Mouse (Mus musculus): ENCODE data around the gene Gm21915. TPM values are rescaled to one million over a fixed set of nuclear protein-coding genes. Genes with fewer than 3 reads are reported as not detected.

Gene Gm21915
- polyA plus RNA-seq, 1 experiment = not detected

DNA sequence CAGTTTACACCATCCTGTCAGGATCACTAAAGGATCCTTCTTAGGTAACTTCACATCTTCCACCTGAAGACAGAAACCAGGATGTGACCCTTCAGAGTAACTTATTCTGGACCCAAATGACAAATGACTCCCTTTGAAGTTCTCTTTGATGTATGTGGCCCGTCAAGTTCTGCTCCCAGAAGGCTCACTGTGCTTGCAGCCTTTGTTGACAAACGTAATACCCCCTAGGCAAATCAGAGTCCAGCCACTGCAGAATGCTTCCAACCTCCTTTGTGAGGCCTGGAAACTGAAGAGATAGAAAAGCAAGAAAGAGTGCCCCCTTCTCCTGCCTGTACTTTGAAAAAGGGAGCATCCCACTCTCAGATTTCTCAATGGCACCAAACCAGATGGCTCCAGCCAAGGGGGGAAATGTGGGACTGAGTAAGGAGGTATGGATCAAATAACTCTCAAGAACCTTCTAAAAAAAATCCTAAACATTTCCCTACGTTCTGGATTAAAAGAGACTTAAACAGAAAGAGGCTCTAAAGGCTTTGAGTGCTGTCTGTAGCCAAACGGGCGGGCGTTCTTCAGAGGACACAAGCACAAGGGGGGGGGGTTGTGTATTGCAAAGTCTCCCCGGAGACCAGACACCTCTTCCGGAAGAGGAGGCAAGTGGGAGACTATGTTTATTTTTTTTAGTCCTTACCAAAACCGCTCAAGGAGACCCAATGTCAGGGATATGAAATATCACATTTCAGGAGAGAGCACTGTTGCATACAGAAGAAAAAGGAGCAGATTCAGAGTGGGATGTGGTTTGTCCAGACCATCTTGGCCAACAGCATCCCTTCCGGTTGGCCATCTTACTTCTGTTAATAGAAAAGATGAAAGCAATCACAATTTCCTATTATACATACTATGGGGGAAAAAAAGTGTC is 34.2 kb downstream of the Gm21915 start:
- Histone ChIP-seq H3K27ac (ENCODE audit: insufficient read depth, low read depth, low read length) (no peak overlapping the region), H3K4me1 (ENCODE audit: control insufficient read depth, insufficient read depth, low read length) (no peaks in the 10 kb centered on the region), H3K27me3 (replicated peaks; ENCODE audit: control insufficient read depth, insufficient read depth, low read length) (no peaks in the 10 kb centered on the region), H3K4me3 (ENCODE audit: insufficient read depth, low read depth, low read length) (no peak overlapping the region), H3K36me3 (ENCODE audit: control insufficient read depth, insufficient read depth, low read length) (no peaks in the 10 kb centered on the region)
- 32% methylated on average over 10 of the region's 10 CpGs for WGBS
- no peak for DNase-seq
- no peak for TF ChIP-seq POLR2A (IDR thresholded peaks at IDR 0.05; ENCODE audit: low read depth, low read length)

GRCm38 (mm10) chr9:40708448-40709140 is 38.2 kb downstream of the Gm21915 start:
- TF ChIP-seq POLR2A (IDR thresholded peaks at IDR 0.05; ENCODE audit: low read depth, low read length) = no peak
- no peak for TF ChIP-seq CTCF (conservative IDR thresholded peaks at IDR 0.05; ENCODE audit: insufficient read depth, insufficient read length, low read depth, low read length)
- Histone ChIP-seq H3K4me3 (ENCODE audit: insufficient read depth, low read depth, low read length) (no peak overlapping the region), H3K36me3 (ENCODE audit: control insufficient read depth, insufficient read depth, low read length) (no peaks in the 10 kb centered on the region), H3K27me3 (replicated peaks; ENCODE audit: control insufficient read depth, insufficient read depth, low read length) (no peaks in the 10 kb centered on the region), H3K27ac (ENCODE audit: insufficient read depth, low read depth, low read length) (no peak overlapping the region), H3K4me1 (ENCODE audit: control insufficient read depth, insufficient read depth, low read length) (no peaks in the 10 kb centered on the region)
- WGBS = 50% methylated on average over 12 of the region's 12 CpGs
- no peak for DNase-seq

DNA sequence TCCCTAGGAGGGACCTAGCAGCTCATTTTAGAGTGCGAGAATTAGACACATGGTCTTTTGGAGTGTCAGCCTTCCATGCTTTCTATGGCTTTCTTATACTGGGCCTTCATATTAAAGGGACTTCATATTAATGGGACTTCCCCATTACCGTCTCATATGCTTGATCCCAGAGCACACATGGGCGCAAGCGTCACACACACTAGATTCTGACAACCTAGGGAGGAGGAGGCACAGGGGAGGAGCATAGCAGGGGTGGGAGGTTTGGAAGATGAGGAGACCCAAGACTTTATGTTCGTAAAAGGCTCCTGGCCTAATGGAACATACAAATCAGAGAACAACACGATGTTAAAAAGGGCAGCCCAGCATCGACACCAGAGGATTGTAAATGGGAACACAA is 38.7 kb downstream of the Gm21915 start:
- WGBS = 69% methylated on average over 7 of the region's 7 CpGs
- DNase-seq = no peak
- Histone ChIP-seq H3K36me3 (ENCODE audit: control insufficient read depth, insufficient read depth, low read length) (no peaks in the 10 kb centered on the region), H3K27me3 (replicated peaks; ENCODE audit: control insufficient read depth, insufficient read depth, low read length) (no peaks in the 10 kb centered on the region), H3K27ac (ENCODE audit: insufficient read depth, low read depth, low read length) (no peak overlapping the region), H3K4me1 (ENCODE audit: control insufficient read depth, insufficient read depth, low read length) (no peaks in the 10 kb centered on the region), H3K4me3 (ENCODE audit: insufficient read depth, low read depth, low read length) (no peak overlapping the region)
- no peak for TF ChIP-seq POLR2A (IDR thresholded peaks at IDR 0.05; ENCODE audit: low read depth, low read length)
- TF ChIP-seq CTCF (conservative IDR thresholded peaks at IDR 0.05; ENCODE audit: insufficient read depth, insufficient read length, low read depth, low read length) = no peak

DNA sequence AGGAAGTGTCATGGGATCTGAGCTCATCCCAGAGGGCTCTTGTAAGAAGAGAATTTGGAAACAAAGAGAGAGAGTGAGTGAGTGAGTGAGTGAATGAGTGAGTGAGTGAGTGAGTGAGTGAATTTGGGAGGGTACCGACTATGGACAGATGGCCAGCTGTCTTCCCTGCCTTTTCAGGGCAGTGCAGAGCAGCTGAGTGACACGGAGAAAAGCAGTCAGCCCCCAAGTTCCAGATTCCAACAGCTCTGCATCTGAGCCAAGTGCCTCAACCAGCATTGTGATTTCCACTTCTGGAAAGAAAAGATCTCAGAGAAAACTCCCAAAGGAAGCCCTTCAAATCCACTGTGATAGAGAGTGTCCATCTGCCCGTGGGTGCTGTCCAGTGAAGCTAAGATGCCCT is 39.2 kb downstream of the Gm21915 start:
- no peaks in the 10 kb centered on the region for H3K4me1 ChIP-seq (ENCODE audit: control insufficient read depth, insufficient read depth, low read length)
- no peak for TF ChIP-seq POLR2A (IDR thresholded peaks at IDR 0.05; ENCODE audit: low read depth, low read length)
- TF ChIP-seq CTCF (conservative IDR thresholded peaks at IDR 0.05; ENCODE audit: insufficient read depth, insufficient read length, low read depth, low read length) = no peak
- H3K27me3 ChIP-seq (replicated peaks; ENCODE audit: control insufficient read depth, insufficient read depth, low read length) = no peaks in the 10 kb centered on the region
- DNase-seq = no peak
- no peaks in the 10 kb centered on the region for H3K36me3 ChIP-seq (ENCODE audit: control insufficient read depth, insufficient read depth, low read length)
- no peak overlapping the region for H3K4me3 ChIP-seq (ENCODE audit: insufficient read depth, low read depth, low read length)
- no peak overlapping the region for H3K27ac ChIP-seq (ENCODE audit: insufficient read depth, low read depth, low read length)
- WGBS = 57% methylated on average over 3 of the region's 3 CpGs

DNA sequence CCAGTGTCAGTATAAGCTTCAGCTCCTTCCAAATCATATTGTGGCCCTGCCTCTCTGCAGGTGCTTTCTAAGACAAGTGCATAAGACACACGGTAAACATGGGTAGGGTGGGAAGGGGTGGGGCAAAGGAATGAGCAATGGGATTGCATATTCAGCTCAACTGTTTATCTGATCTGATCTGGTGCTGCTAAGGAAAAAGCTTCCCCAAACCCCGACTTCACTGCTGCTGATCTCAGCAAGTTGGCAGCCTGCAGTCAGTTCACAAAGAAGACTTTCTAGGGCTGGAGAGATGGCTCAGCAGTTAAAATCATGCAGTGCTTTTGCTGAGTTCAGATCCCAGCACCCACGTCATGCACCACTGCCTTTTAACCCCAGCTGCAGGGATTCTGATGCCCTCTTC is 39.6 kb downstream of the Gm21915 start:
- no peaks in the 10 kb centered on the region for H3K36me3 ChIP-seq (ENCODE audit: control insufficient read depth, insufficient read depth, low read length)
- H3K27ac ChIP-seq (ENCODE audit: insufficient read depth, low read depth, low read length) = no peak overlapping the region
- no peaks in the 10 kb centered on the region for H3K27me3 ChIP-seq (replicated peaks; ENCODE audit: control insufficient read depth, insufficient read depth, low read length)
- 42% methylated on average over 3 of the region's 3 CpGs for WGBS
- no peaks in the 10 kb centered on the region for H3K4me1 ChIP-seq (ENCODE audit: control insufficient read depth, insufficient read depth, low read length)
- H3K4me3 ChIP-seq (ENCODE audit: insufficient read depth, low read depth, low read length) = no peak overlapping the region
- peak; percentile 22 for DNase-seq
- TF ChIP-seq CTCF (conservative IDR thresholded peaks at IDR 0.05; ENCODE audit: insufficient read depth, insufficient read length, low read depth, low read length) (no peak), POLR2A (IDR thresholded peaks at IDR 0.05; ENCODE audit: low read depth, low read length) (no peak)

GRCm38 (mm10) chr9:40711654-40712053 is 41.2 kb downstream of the Gm21915 start:
- WGBS = 77% methylated on average over 4 of the region's 4 CpGs
- Histone ChIP-seq H3K36me3 (ENCODE audit: control insufficient read depth, insufficient read depth, low read length) (no peaks in the 10 kb centered on the region), H3K27me3 (replicated peaks; ENCODE audit: control insufficient read depth, insufficient read depth, low read length) (no peaks in the 10 kb centered on the region), H3K4me3 (ENCODE audit: insufficient read depth, low read depth, low read length) (no peak overlapping the region), H3K4me1 (ENCODE audit: control insufficient read depth, insufficient read depth, low read length) (no peaks in the 10 kb centered on the region), H3K27ac (ENCODE audit: insufficient read depth, low read depth, low read length) (no peak overlapping the region)
- DNase-seq = no peak
- TF ChIP-seq POLR2A (IDR thresholded peaks at IDR 0.05; ENCODE audit: low read depth, low read length) (no peak), CTCF (conservative IDR thresholded peaks at IDR 0.05; ENCODE audit: insufficient read depth, insufficient read length, low read depth, low read length) (no peak)

GRCm38 (mm10) chr9:40717182-40717874 is 46.9 kb downstream of the Gm21915 start:
- Histone ChIP-seq H3K27ac (ENCODE audit: insufficient read depth, low read depth, low read length) (no peak overlapping the region), H3K27me3 (replicated peaks; ENCODE audit: control insufficient read depth, insufficient read depth, low read length) (no peaks in the 10 kb centered on the region), H3K36me3 (ENCODE audit: control insufficient read depth, insufficient read depth, low read length) (no peaks in the 10 kb centered on the region), H3K4me3 (ENCODE audit: insufficient read depth, low read depth, low read length) (no peak overlapping the region), H3K4me1 (ENCODE audit: control insufficient read depth, insufficient read depth, low read length) (peaks cover 2% of the 10 kb centered on the region; the same call in 1 of the 2 replicates)
- DNase-seq = peak; percentile 53
- WGBS = 28% methylated on average over 18 of the region's 18 CpGs
- TF ChIP-seq POLR2A (IDR thresholded peaks at IDR 0.05; ENCODE audit: low read depth, low read length) = no peak
- no peak for TF ChIP-seq CTCF (conservative IDR thresholded peaks at IDR 0.05; ENCODE audit: insufficient read depth, insufficient read length, low read depth, low read length)

Measured in kidney, adult 2 months (tissue).